Mouse (Mus musculus) C2C12 (cell line): ENCODE measurements around the gene Rgs7bp. TPM values are rescaled to one million over a fixed set of nuclear protein-coding genes. Genes with fewer than 3 reads are reported as not detected.

Source experiments
- H3K27me3 ChIP-seq: one replicate; pipeline ENCODE4 v1.6.1; 2011; ENCODE audit not compliant: control insufficient read depth, insufficient read depth, insufficient read length
- H3K36me3 ChIP-seq: one replicate; pipeline ENCODE4 v1.6.1; 2011; ENCODE audit not compliant: control insufficient read depth, insufficient read depth
- H3K4me3 ChIP-seq: one replicate; pipeline ENCODE4 v1.5.1; 2011; ENCODE audit warnings: mild to moderate bottlenecking, control low read depth; ENCODE audit not compliant: poor library complexity, insufficient read depth, severe bottlenecking
- H3K79me2 ChIP-seq: one replicate; pipeline ENCODE4 v1.6.1; 2011; ENCODE audit not compliant: control insufficient read depth, insufficient read depth
- H3K79me3 ChIP-seq: one replicate; pipeline ENCODE4 v1.6.1; 2011; ENCODE audit warnings: low read depth, control low read depth
- H3ac ChIP-seq: one replicate; pipeline ENCODE3; 2011; ENCODE audit warnings: low read depth; ENCODE audit not compliant: control insufficient read depth, insufficient read length
- CEBPB ChIP-seq: IDR thresholded peaks from one replicate; pipeline ENCODE4 v1.6.1; 2011; ENCODE audit warnings: low read depth, mild to moderate bottlenecking, control low read depth, moderate library complexity
- CTCF ChIP-seq: IDR thresholded peaks from one replicate; pipeline ENCODE4 v1.5.1; 2011; ENCODE audit not compliant: control insufficient read depth, insufficient read depth, insufficient read length
- FOSL1 ChIP-seq: IDR thresholded peaks from one replicate; pipeline ENCODE4 v1.8.0; 2011; ENCODE audit warnings: mild to moderate bottlenecking, low read length; ENCODE audit not compliant: poor library complexity, insufficient read depth, severe bottlenecking
- MAX ChIP-seq: IDR thresholded peaks from one replicate; pipeline ENCODE4 v1.6.1; 2011; ENCODE audit warnings: mild to moderate bottlenecking, control low read depth
- MYOD1 ChIP-seq: IDR thresholded peaks from one replicate; pipeline ENCODE4 v1.6.1; 2011; ENCODE audit warnings: low read depth; ENCODE audit not compliant: control insufficient read depth, insufficient read length
- MYOG ChIP-seq: IDR thresholded peaks from one replicate; pipeline ENCODE4 v1.6.1; 2011; ENCODE audit not compliant: control insufficient read depth, insufficient read length; ENCODE audit errors: extremely low read depth
- USF1 ChIP-seq: IDR thresholded peaks from one replicate; pipeline ENCODE4 v1.6.1; 2011; ENCODE audit warnings: low read depth, mild to moderate bottlenecking, control low read depth, moderate library complexity
- polyA plus RNA-seq: library from polyadenylated mRNA; unstranded; fragments of >200 nt; fragmentation: generic; extraction: Trizol; gene quantifications from one replicate; pipeline ENCODE4 v1.2.1, GENCODE M21; 2012; ENCODE audit warnings: missing spikeins

Gene Rgs7bp
- polyA plus RNA-seq, 1 experiment = not detected

DNA sequence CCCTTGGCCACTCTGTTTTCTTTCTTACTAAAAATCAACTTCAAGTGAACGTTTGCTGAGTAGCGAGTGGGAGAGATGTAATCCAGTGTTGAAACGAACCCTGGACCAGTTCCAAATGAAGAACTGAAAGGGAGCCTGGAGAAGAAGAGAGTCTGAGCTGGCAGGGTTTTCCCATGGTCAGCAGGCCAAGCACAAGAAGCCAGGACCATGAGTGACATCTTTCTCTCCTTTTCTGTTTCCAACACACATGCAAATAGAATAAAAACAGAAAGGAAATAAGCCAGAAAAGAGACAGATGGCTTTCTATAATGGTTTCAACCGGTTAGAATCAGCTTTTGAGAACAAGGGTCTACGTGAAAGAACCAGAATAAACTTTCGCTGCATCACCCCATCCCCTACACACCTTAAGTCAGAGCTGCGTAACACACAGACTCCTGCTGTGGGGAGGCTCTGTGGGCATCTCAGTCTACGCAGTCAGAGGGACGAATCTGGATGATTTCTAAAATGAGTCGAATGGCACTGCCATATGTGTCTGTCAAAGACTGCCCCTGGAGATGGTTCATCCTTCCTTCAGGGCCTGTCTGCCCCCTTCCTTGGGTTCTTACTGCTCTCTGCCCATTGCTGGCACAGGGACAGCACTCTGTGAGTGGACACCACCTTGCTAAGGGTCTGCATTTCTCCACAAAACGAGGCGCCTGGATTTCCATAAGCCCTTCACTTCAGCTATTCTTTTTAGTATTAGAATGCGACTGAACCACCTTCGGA is 93.6 kb downstream of the Rgs7bp start:
- Histone ChIP-seq H3K4me3 (no peak overlapping the region), H3K36me3 (no peaks in the 10 kb centered on the region), H3K79me2 (no peaks in the 10 kb centered on the region), H3K27me3 (peaks cover 21% of the 10 kb centered on the region), H3K79me3 (no peaks in the 10 kb centered on the region), H3ac (no peak overlapping the region)
- TF ChIP-seq FOSL1 = no peak
- no peak for TF ChIP-seq MYOG
- TF ChIP-seq USF1 = no peak
- no peak for TF ChIP-seq MYOD1
- no peak for TF ChIP-seq CTCF
- TF ChIP-seq MAX = no peak
- TF ChIP-seq CEBPB = no peak

DNA sequence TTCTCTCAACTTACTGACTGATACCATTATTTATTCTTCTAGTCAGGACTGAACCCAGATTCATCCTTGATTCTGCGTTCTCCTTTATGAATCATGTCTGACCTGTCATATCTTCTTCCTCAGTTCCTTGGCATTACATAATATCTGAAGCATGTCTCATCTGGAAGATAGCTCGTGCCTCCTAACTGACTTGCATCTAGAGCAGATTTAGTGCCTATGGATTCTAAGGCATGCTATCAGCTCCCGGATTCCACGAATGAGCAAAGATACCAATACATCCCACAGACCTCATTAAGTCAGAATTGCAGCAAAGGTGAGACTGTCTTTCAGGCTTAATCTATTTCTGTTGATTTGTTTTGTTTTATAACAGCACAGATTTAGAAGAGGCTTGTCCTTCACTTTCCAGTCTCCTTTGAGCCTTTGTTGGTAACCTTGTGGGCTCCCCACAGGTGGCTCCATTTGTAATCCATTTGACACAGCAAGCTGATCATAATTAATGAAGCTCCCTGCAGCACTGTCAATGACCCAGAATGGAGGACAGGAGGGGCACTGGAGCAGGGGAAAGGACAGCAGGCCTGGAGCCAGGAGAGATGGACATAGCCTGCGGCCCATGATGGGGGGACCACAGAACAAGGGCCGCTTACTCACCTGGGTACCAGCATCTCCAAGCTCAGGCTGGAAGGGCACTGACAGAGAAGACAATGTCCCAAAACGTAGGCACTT is 94.4 kb downstream of the Rgs7bp start:
- peaks cover 18% of the 10 kb centered on the region for H3K27me3 ChIP-seq
- no peak overlapping the region for H3ac ChIP-seq

DNA sequence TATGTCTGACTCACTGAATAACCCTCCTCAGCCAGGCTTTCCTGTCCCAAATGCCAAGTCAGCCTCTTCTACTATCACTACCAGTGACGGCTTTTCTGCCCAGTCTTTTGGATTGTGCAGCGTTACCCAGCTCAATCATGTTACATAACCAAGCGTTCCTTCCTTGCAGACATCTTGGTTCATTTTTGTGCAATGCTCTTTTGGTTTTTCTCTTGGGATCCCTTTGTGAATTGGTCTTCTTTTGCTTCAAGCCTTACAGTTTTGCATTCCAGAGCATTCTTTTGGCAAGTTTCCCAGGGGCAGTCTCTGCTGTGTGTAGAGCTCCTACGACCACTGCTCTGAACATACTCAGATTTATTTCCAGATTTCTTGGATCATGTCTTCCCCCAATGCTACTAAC is 95.0 kb downstream of the Rgs7bp start:
- Histone ChIP-seq H3K79me2 (no peaks in the 10 kb centered on the region), H3ac (no peak overlapping the region), H3K4me3 (no peak overlapping the region), H3K36me3 (no peaks in the 10 kb centered on the region), H3K27me3 (peaks cover 17% of the 10 kb centered on the region), H3K79me3 (no peaks in the 10 kb centered on the region)
- no peak for TF ChIP-seq FOSL1
- no peak for TF ChIP-seq USF1
- no peak for TF ChIP-seq MAX
- TF ChIP-seq CEBPB = no peak
- no peak for TF ChIP-seq MYOG

More for the DNA sequence above, 94.4 kb downstream of the Rgs7bp start:
- Histone ChIP-seq H3K36me3 (no peaks in the 10 kb centered on the region), H3K79me2 (no peaks in the 10 kb centered on the region), H3K79me3 (no peaks in the 10 kb centered on the region), H3K4me3 (no peak overlapping the region)
- TF ChIP-seq FOSL1 (no peak), MYOD1 (no peak), MAX (no peak), USF1 (no peak), CEBPB (no peak), MYOG (no peak), CTCF (no peak)

DNA sequence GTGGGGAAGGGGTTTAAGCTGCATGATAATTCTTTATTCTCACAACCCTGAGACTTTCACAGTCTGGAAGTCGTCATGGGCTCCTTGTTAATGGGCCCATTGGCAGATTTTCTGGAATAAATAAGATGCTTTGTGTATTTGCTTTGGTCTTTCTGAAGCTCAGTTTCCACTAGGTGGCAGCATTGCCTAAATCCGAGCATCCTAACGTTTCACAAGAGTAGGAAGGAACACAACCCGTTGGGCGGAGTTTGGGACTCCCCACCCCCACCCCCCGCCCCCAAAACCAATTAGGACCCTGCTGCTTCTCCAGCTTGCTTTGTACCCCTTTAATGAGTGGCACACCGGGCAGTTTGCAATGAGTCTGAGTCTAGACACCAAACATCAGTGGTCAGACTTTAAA is 106.8 kb downstream of the Rgs7bp start:
- Histone ChIP-seq H3K79me3 (no peaks in the 10 kb centered on the region), H3K36me3 (no peaks in the 10 kb centered on the region), H3K79me2 (no peaks in the 10 kb centered on the region), H3K27me3 (peaks cover 12% of the 10 kb centered on the region), H3ac (no peak overlapping the region), H3K4me3 (no peak overlapping the region)
- TF ChIP-seq MYOG (no peak), CEBPB (peak; percentile 22)

DNA sequence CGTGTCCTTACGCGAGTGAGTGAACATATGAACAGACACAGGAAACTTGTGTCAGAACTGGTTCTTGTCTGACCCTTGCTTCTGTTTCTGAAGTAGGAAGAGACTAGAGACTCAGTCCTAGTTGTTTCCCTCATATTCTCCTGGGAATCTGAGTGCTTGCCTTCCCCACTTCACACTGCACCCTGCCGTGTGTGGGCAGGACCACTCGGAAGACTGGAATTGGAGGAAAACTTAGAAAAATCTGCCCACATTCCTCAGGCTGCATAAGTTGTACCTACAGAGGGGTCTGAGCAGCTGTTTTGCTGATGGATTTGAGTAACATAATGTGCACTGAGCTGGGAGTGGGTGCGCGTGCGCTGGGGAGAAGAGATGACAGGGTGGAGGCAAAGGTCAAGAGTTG is 114.2 kb downstream of the Rgs7bp start:
- Histone ChIP-seq H3K36me3 (no peaks in the 10 kb centered on the region), H3K79me2 (no peaks in the 10 kb centered on the region), H3K4me3 (no peak overlapping the region), H3ac (no peak overlapping the region), H3K27me3 (peaks cover 13% of the 10 kb centered on the region), H3K79me3 (no peaks in the 10 kb centered on the region)
- no peak for TF ChIP-seq CTCF
- no peak for TF ChIP-seq CEBPB
- no peak for TF ChIP-seq MYOG
- no peak for TF ChIP-seq USF1
- TF ChIP-seq FOSL1 = no peak
- no peak for TF ChIP-seq MAX
- TF ChIP-seq MYOD1 = no peak
